Mouse (Mus musculus) liver, embryonic 13.5 days (tissue): ENCODE results near the gene Vmn1r44. TPM values are rescaled to one million over a fixed set of nuclear protein-coding genes. Genes with fewer than 3 reads are reported as not detected.
"Not testable (repeated sequence)": the region's sequence is repeated elsewhere in the genome, so short reads cannot be mapped to it uniquely, and the experiment has no call there.

ENCODE experiments used
- ATAC-seq: fragments of 200-750 bp; cut with Nextera tagmentation; 2 replicates; pipeline ENCODE4 v1.8.0; 2017; ENCODE audit warnings: low read depth, mild to moderate bottlenecking, moderate number of reproducible peaks, moderate library complexity
- DNase-seq: peaks from one replicate; pipeline ENCODE4 v3.0.0; 2022
- H3K27ac ChIP-seq: fragments of 300-500 bp; sonication (generic); 2 replicates; pipeline ENCODE4 v1.5.1; 2015; ENCODE audit warnings: moderate library complexity, mild to moderate bottlenecking, inconsistent platforms
- H3K27me3 ChIP-seq: fragments of 300-500 bp; sonication (generic); 2 replicates; pipeline ENCODE4 v1.6.1; 2015; ENCODE audit warnings: mild to moderate bottlenecking, inconsistent platforms
- H3K36me3 ChIP-seq: fragments of 300-500 bp; sonication (generic); 2 replicates; pipeline ENCODE4 v1.6.1; 2015; ENCODE audit warnings: mild to moderate bottlenecking, inconsistent platforms
- H3K4me1 ChIP-seq: fragments of 300-500 bp; sonication (generic); replicated peaks from 2 replicates; pipeline ENCODE4 v1.6.1; 2015; ENCODE audit warnings: inconsistent platforms
- H3K4me2 ChIP-seq: fragments of 300-500 bp; sonication (generic); 2 replicates; pipeline ENCODE4 v1.6.1; 2015; ENCODE audit warnings: inconsistent platforms, mild to moderate bottlenecking, moderate library complexity
- H3K4me3 ChIP-seq: fragments of 300-500 bp; sonication (generic); replicated peaks from 2 replicates; pipeline ENCODE4 v1.5.1; 2015; ENCODE audit warnings: mild to moderate bottlenecking, inconsistent platforms
- H3K9ac ChIP-seq: fragments of 300-500 bp; sonication (generic); 2 replicates; pipeline ENCODE4 v1.6.1; 2015; ENCODE audit warnings: mild to moderate bottlenecking, inconsistent platforms
- H3K9me3 ChIP-seq: fragments of 300-500 bp; sonication (generic); replicated peaks from 2 replicates; pipeline ENCODE4 v1.6.1; 2016; ENCODE audit warnings: inconsistent platforms
- WGBS: fragments of 180-500 bp; shearing (Covaris S2); methylation state at CpG from one replicate; pipeline ENCODE4 v1.1.7; 2015; ENCODE audit not compliant: insufficient replicate concordance; 5-methylcytosine and 5-hydroxymethylcytosine counted together
- polyA plus RNA-seq: library from polyadenylated mRNA; unstranded; fragments of >200 nt; fragmentation: Nextera tagmentation; extraction: Ambion mirVana; gene quantifications from 2 replicates; pipeline ENCODE4 v1.2.1, GENCODE M21; 2015

Vmn1r44 gene
- not detected in 2 replicates for polyA plus RNA-seq

DNA sequence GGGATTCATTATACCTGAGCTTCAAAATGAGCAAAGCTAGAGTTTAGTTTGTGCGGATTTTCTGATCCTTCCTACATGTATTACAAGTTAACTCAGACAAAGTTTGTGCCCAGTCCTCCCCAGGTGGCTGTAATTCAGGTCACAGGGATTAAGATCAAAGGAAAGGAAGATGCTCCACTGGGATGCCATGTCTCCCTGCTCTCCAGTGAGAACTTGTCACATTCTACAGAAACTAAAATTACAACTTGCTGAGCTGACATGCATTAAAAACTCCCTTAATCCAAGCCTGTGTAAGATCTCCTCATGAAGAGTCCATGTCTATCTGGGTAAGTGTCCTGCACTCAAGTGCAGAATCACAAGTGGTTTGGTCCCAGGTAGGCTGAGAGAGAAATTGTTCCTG, at the start of gene Vmn1r44:
Gene Vmn1r44 (plus strand): TSS at position 301 of the 400 bp plus-strand sequence.
- no peak for ATAC-seq
- no peaks in the 10 kb centered on the region for H3K36me3 ChIP-seq
- no peaks in the 10 kb centered on the region for H3K27me3 ChIP-seq
- H3K4me3 ChIP-seq: no peak within 1 kb of the TSS
- no peak within 1 kb of the TSS for H3K27ac ChIP-seq
- 33% methylated on average over 1 of the region's 1 CpGs for WGBS
- H3K9ac ChIP-seq: no peak within 1 kb of the TSS
- no peaks in the 10 kb centered on the region for H3K9me3 ChIP-seq
- no peaks in the 10 kb centered on the region for H3K4me1 ChIP-seq
- no peak within 1 kb of the TSS for H3K4me2 ChIP-seq
- no peak for DNase-seq

DNA sequence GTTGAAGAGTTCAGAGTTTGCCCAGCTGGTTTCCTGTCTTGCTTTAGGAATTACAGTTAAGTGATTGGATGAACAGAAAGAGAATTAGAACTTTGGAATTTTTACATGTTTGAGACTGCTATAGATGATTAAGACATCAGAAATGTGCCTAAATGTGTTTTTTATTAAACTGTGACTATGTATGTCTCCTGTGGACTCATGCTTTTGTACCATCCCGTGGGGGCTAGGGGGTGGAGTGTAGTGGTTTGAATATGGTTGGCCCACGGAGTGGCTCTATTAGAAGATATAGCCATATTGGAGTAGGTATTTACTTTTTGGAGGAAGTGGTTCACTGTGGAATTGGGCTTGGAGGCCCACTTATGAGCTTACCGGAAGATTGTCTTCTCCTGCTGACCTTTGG, 25.9 kb upstream of the Vmn1r44 start:
- no peaks in the 10 kb centered on the region for H3K27me3 ChIP-seq

GRCm38 (mm10) chr6:89859839-89860238, 23.6 kb upstream of the Vmn1r44 start:
- Histone ChIP-seq H3K36me3 (no peaks in the 10 kb centered on the region), H3K27me3 (no peaks in the 10 kb centered on the region), H3K9me3 (peaks cover 5% of the 10 kb centered on the region; the same call in 1 of the 2 replicates), H3K27ac (no peak overlapping the region), H3K4me2 (no peak overlapping the region), H3K4me3 (no peak overlapping the region), H3K4me1 (no peaks in the 10 kb centered on the region), H3K9ac (no peak overlapping the region)
- ATAC-seq (no peak), DNase-seq (no peak)
- 54% methylated on average over 2 of the region's 2 CpGs for WGBS

More for the DNA sequence above, 25.9 kb upstream of the Vmn1r44 start:
- ATAC-seq (no peak), DNase-seq (no peak)
- H3K27ac ChIP-seq: no peak overlapping the region
- WGBS: 45% methylated on average over 3 of the region's 3 CpGs
- H3K4me3 ChIP-seq: no peak overlapping the region
- no peaks in the 10 kb centered on the region for H3K4me1 ChIP-seq
- no peaks in the 10 kb centered on the region for H3K36me3 ChIP-seq
- 0 out of 2 replicates have a peak, but pooled peaks cover 5% of the 10 kb centered on the region for H3K9me3 ChIP-seq
- no peak overlapping the region for H3K4me2 ChIP-seq
- no peak overlapping the region for H3K9ac ChIP-seq

GRCm38 (mm10) chr6:89863792-89864191, 19.7 kb upstream of the Vmn1r44 start:
- H3K27me3 ChIP-seq: no peaks in the 10 kb centered on the region
- no peak overlapping the region for H3K27ac ChIP-seq
- DNase-seq (no peak), ATAC-seq (no peak)
- H3K4me1 ChIP-seq: no peaks in the 10 kb centered on the region
- H3K4me3 ChIP-seq: no peak overlapping the region
- H3K9ac ChIP-seq: no peak overlapping the region
- WGBS: 43% methylated on average over 4 of the region's 4 CpGs
- H3K9me3 ChIP-seq: peaks cover 19% of the 10 kb centered on the region
- H3K36me3 ChIP-seq: no peaks in the 10 kb centered on the region
- H3K4me2 ChIP-seq: no peak overlapping the region

GRCm38 (mm10) chr6:89867276-89867675, 16.2 kb upstream of the Vmn1r44 start:
- Histone ChIP-seq H3K9ac (no peak overlapping the region), H3K36me3 (no peaks in the 10 kb centered on the region), H3K4me1 (no peaks in the 10 kb centered on the region), H3K4me3 (no peak overlapping the region), H3K27ac (no peak overlapping the region), H3K9me3 (peaks cover 18% of the 10 kb centered on the region), H3K27me3 (no peaks in the 10 kb centered on the region), H3K4me2 (no peak overlapping the region)
- DNase-seq (no peak), ATAC-seq (no peak)
- 64% methylated on average over 2 of the region's 2 CpGs for WGBS

GRCm38 (mm10) chr6:89867976-89868375, 15.5 kb upstream of the Vmn1r44 start:
- ATAC-seq: no peak
- WGBS: 79% methylated on average over 2 of the region's 2 CpGs

GRCm38 (mm10) chr6:89876313-89876712, 7.1 kb upstream of the Vmn1r44 start, which contains the start of the genes Vmn1r42 and Vmn1r43:
Gene Vmn1r42 (minus strand): TSS chr6:89876413.
Gene Vmn1r43 (minus strand): TSS chr6:89876413.
- H3K4me1 ChIP-seq, DNase-seq, H3K27ac ChIP-seq, H3K27me3 ChIP-seq, ATAC-seq, H3K9me3 ChIP-seq, H3K4me2 ChIP-seq, H3K4me3 ChIP-seq, H3K9ac ChIP-seq, H3K36me3 ChIP-seq: not testable (repeated sequence)
- 64% methylated on average over 3 of the region's 3 CpGs for WGBS

More at GRCm38 (mm10) chr6:89867976-89868375, 15.5 kb upstream of the Vmn1r44 start:
- Histone ChIP-seq H3K27ac (no peak overlapping the region), H3K9ac (no peak overlapping the region), H3K27me3 (no peaks in the 10 kb centered on the region), H3K9me3 (peaks cover 18% of the 10 kb centered on the region), H3K4me3 (no peak overlapping the region), H3K4me1 (no peaks in the 10 kb centered on the region), H3K36me3 (no peaks in the 10 kb centered on the region), H3K4me2 (no peak overlapping the region)
- no peak for DNase-seq

GRCm38 (mm10) chr6:89876963-89877362, 6.5 kb upstream of the Vmn1r44 start:
- no peak overlapping the region for H3K4me3 ChIP-seq
- H3K4me2 ChIP-seq: no peak overlapping the region
- no peak for DNase-seq
- no peak overlapping the region for H3K27ac ChIP-seq
- WGBS: 52% methylated on average over 2 of the region's 2 CpGs
- H3K36me3 ChIP-seq: no peaks in the 10 kb centered on the region
- H3K9me3 ChIP-seq: no peaks in the 10 kb centered on the region
- H3K4me1 ChIP-seq: no peaks in the 10 kb centered on the region
- ATAC-seq: no peak
- no peaks in the 10 kb centered on the region for H3K27me3 ChIP-seq
- no peak overlapping the region for H3K9ac ChIP-seq

DNA sequence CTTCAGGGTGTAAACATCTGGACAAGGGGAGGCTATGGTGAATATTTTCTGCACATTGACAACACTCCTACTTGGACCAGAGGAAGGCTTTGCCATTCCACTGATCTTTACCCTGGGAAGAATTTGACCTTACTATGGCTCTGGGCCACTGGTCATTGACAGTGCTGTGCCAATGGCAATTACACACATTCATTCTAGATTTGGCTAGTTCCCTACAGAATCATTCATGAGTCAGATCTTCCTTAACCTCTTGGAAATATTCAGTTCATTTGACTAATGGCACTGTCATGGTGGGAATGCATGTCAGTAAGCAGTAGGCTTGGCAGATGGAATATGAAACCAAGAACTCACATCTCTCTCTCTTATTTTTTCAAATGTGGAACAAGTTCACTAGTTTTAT, 2.6 kb upstream of the Vmn1r44 start:
- no peaks in the 10 kb centered on the region for H3K36me3 ChIP-seq
- no peaks in the 10 kb centered on the region for H3K9me3 ChIP-seq
- no peak overlapping the region for H3K9ac ChIP-seq
- no peak overlapping the region for H3K27ac ChIP-seq
- no peaks in the 10 kb centered on the region for H3K27me3 ChIP-seq
- H3K4me2 ChIP-seq: no peak overlapping the region
- no peaks in the 10 kb centered on the region for H3K4me1 ChIP-seq
- H3K4me3 ChIP-seq: no peak overlapping the region
- ATAC-seq (no peak), DNase-seq (no peak)

- Histone ChIP-seq H3K4me3 (no peak overlapping the region), H3K4me2 (no peak overlapping the region), H3K9ac (no peak overlapping the region), H3K27me3 (no peaks in the 10 kb centered on the region), H3K4me1 (no peaks in the 10 kb centered on the region), H3K9me3 (no peaks in the 10 kb centered on the region), H3K27ac (no peak overlapping the region), H3K36me3 (no peaks in the 10 kb centered on the region)
- DNase-seq (no peak), ATAC-seq (no peak)
- 41% methylated on average over 2 of the region's 2 CpGs for WGBS
These were observed 352 bp downstream of the Vmn1r44 start for GRCm38 (mm10) chr6:89883812-89884211.

- DNase-seq, H3K36me3 ChIP-seq, H3K4me2 ChIP-seq, H3K27me3 ChIP-seq, H3K27ac ChIP-seq, H3K9ac ChIP-seq, ATAC-seq, H3K4me1 ChIP-seq, H3K9me3 ChIP-seq, H3K4me3 ChIP-seq: not testable (repeated sequence)
- 65% methylated on average over 2 of the region's 2 CpGs for WGBS
These were observed 57.0 kb downstream of the Vmn1r44 start, which contains the start of gene Vmn1r45 for GRCm38 (mm10) chr6:89940498-89940897. Gene Vmn1r45 (minus strand): TSS chr6:89940598.

- 49% methylated on average over 2 of the region's 2 CpGs for WGBS
- H3K4me1 ChIP-seq: no peaks in the 10 kb centered on the region
- H3K4me2 ChIP-seq: no peak overlapping the region
- no peak overlapping the region for H3K9ac ChIP-seq
- DNase-seq: no peak
- no peak overlapping the region for H3K4me3 ChIP-seq
- peaks cover 4% of the 10 kb centered on the region; the same call in 1 of the 2 replicates for H3K9me3 ChIP-seq
- no peak for ATAC-seq
- H3K27ac ChIP-seq: no peak overlapping the region
- no peaks in the 10 kb centered on the region for H3K36me3 ChIP-seq
- H3K27me3 ChIP-seq: no peaks in the 10 kb centered on the region
These were observed 57.5 kb downstream of the Vmn1r44 start for GRCm38 (mm10) chr6:89940926-89941325.
